Mouse (Mus musculus) ovary, adult 2 months (tissue): ENCODE results near the gene Lgsn. TPM values are rescaled to one million over a fixed set of nuclear protein-coding genes. Genes with fewer than 3 reads are reported as not detected.

Source experiments
- polyA plus RNA-seq: library from polyadenylated mRNA; depleted of rRNA; stranded (reverse); fragments of >200 nt; gene quantifications from 2 replicates; pipeline ENCODE4 v1.2.3, GENCODE M21; 2012; rRNA removed

Lgsn gene
- polyA plus RNA-seq: not detected in 2 replicates

DNA sequence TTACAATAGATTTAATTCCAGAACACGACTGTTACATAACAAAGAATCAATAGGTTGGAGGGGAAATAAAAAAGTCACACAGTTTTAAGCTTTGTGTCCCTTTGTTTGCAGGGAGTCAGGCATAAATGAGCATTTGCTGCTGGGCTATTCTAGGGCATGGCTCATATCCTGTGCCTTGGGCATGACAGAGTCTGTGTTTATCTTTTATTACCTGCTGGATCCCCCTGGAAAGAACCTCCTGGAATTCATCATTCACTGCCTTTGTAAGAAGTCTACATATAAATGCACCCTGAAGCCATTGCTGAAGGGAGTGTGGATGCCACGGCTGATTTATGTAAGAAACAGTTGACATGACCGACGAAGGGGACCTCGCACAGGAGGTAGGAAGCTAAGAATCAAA is at the start of gene Lgsn:
Gene Lgsn (plus strand): TSS at position 301 of the 400 bp plus-strand sequence.

GRCm38 (mm10) chr1:31222564-31222963 is 46.4 kb downstream of the Lgsn start, which contains the start of the genes 4931428L18Rik and Pih1d3:
4931428L18Rik (minus strand) TSS chr1:31222684.
Pih1d3 (plus strand) TSS chr1:31222838.

Other genes starting within 250 kb of the Lgsn start
- gene AC153137.1, start 198.4 kb upstream of the Lgsn start, polyA plus RNA-seq: not detected in 2 replicates
- gene 4931428L18Rik, start 46.3 kb downstream of the Lgsn start, polyA plus RNA-seq: 5.8 and 7.8 TPM in 2 replicates
- not detected in 2 replicates for gene Pih1d3, start 46.4 kb downstream of the Lgsn start, polyA plus RNA-seq